Mouse (Mus musculus): ENCODE measurements around the gene Mbd3l2.

DNA sequence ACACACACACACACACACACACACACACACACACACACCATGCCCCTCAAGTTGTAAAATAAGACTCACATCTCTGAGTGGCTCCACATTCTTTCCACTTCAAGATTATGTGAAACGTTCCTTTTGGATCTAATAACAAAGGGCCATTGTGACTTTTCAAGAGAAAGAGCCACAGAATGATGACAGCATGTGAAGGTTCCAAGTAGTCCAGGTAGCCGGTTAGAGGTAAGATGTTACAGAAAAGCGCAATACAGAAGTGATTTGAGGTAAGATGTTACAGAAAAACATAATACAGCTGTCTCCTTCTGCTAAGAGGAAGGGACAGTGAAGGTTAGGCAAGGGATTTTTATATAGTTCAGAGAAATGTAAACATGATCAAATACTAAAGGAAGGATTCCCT, 47.7 kb downstream of the Mbd3l2 start, which contains the start of the genes Zfp558 and Mbd3l1:
- TF ChIP-seq CTCF (IDR thresholded peaks at IDR 0.05; ENCODE audit: low read depth, low read length) (no peak), POLR2A (IDR thresholded peaks at IDR 0.05; ENCODE audit: borderline replicate concordance, low read depth, low read length) (no peak)
